Mouse (Mus musculus) hindbrain, embryonic 15.5 days (tissue): ENCODE measurements around the gene Ddi1. TPM values are rescaled to one million over a fixed set of nuclear protein-coding genes. Genes with fewer than 3 reads are reported as not detected.

Experiments used
- ATAC-seq: fragments of 200-750 bp; cut with Nextera tagmentation; 2 replicates; pipeline ENCODE4 v1.8.0; 2017; ENCODE audit warnings: low read depth, moderate number of reproducible peaks, moderate TSS enrichment; ENCODE audit not compliant: low FRiP score
- H3K27ac ChIP-seq: fragments of 300-500 bp; sonication (generic); replicated peaks from 2 replicates; pipeline ENCODE4 v1.5.1; 2015; ENCODE audit warnings: mild to moderate bottlenecking, inconsistent platforms
- H3K27me3 ChIP-seq: fragments of 300-500 bp; sonication (generic); 2 replicates; pipeline ENCODE4 v1.6.1; 2015; ENCODE audit warnings: control low read depth, inconsistent platforms
- H3K36me3 ChIP-seq: fragments of 300-500 bp; sonication (generic); 2 replicates; pipeline ENCODE4 v1.6.1; 2015; ENCODE audit warnings: control low read depth, inconsistent platforms
- H3K4me1 ChIP-seq: fragments of 300-500 bp; sonication (generic); replicated peaks from 2 replicates; pipeline ENCODE4 v1.6.1; 2015; ENCODE audit warnings: control low read depth, inconsistent platforms
- H3K4me2 ChIP-seq: fragments of 300-500 bp; sonication (generic); 2 replicates; pipeline ENCODE4 v1.6.1; 2015; ENCODE audit warnings: moderate library complexity, mild to moderate bottlenecking, inconsistent platforms
- H3K4me3 ChIP-seq: fragments of 300-500 bp; sonication (generic); 2 replicates; pipeline ENCODE4 v1.5.1; 2015; ENCODE audit warnings: mild to moderate bottlenecking, inconsistent platforms
- H3K9ac ChIP-seq: fragments of 300-500 bp; sonication (generic); 2 replicates; pipeline ENCODE4 v1.6.1; 2015; ENCODE audit warnings: inconsistent platforms
- H3K9me3 ChIP-seq: fragments of 300-500 bp; sonication (generic); 2 replicates; pipeline ENCODE4 v1.6.1; 2016; ENCODE audit warnings: control low read depth, inconsistent platforms
- WGBS: fragments of 180-500 bp; shearing (Covaris S2); methylation state at CpG from one replicate; pipeline ENCODE4 v1.1.7; 2015; 5-methylcytosine and 5-hydroxymethylcytosine counted together
- polyA plus RNA-seq: library from polyadenylated mRNA; unstranded; fragments of >200 nt; fragmentation: Nextera tagmentation; extraction: Ambion mirVana; gene quantifications from 2 replicates; pipeline ENCODE4 v1.2.1, GENCODE M21; 2015

Gene Ddi1
- polyA plus RNA-seq = 0.03 and 0.08 TPM in 2 replicates

- H3K27me3 ChIP-seq = no peaks in the 10 kb centered on the region
- no peak within 1 kb of the TSS for H3K4me2 ChIP-seq
- 85% methylated on average over 1 of the region's 1 CpGs for WGBS
- H3K36me3 ChIP-seq = no peaks in the 10 kb centered on the region
- H3K4me1 ChIP-seq = no peaks in the 10 kb centered on the region
- ATAC-seq = no peak
- H3K9ac ChIP-seq = no peak within 1 kb of the TSS
- H3K27ac ChIP-seq = no peak within 1 kb of the TSS
- H3K4me3 ChIP-seq = no peak within 1 kb of the TSS
- H3K9me3 ChIP-seq = no peaks in the 10 kb centered on the region
These were observed at the start of gene Ddi1 for GRCm38 (mm10) chr9:6269796-6270280. Gene Ddi1 (minus strand): TSS chr9:6269846.

- no peak overlapping the region for H3K4me3 ChIP-seq
- no peaks in the 10 kb centered on the region for H3K4me1 ChIP-seq
- ATAC-seq = no peak
- H3K27me3 ChIP-seq = no peaks in the 10 kb centered on the region
- H3K9ac ChIP-seq = no peak overlapping the region
- H3K36me3 ChIP-seq = no peaks in the 10 kb centered on the region
- 88% methylated on average over 1 of the region's 1 CpGs for WGBS
- H3K27ac ChIP-seq = no peak overlapping the region
- no peaks in the 10 kb centered on the region for H3K9me3 ChIP-seq
- no peak overlapping the region for H3K4me2 ChIP-seq
These were observed 47.5 kb upstream of the Ddi1 start for GRCm38 (mm10) chr9:6317114-6317513.

DNA sequence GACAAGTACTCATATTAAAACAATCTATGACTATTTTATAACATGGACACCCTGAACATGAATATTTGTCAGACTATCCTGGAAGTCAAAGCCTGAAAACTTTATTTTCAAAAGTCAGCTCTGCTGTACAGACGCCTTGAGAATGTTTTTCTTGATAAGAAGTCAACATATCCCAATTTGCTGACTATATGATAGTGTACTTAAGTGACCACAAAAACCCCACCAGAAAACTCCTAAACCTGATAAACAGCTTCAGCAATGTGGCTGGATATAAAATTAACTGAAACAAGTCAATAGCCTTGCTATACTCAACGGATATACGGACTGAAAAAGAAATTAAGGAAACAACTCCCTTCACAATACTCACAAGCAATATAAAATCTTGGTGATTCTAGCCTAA lies 36.2 kb upstream of the Ddi1 start:
- Histone ChIP-seq H3K27ac (no peak overlapping the region), H3K4me1 (no peaks in the 10 kb centered on the region), H3K4me2 (no peak overlapping the region), H3K9me3 (no peaks in the 10 kb centered on the region), H3K27me3 (no peaks in the 10 kb centered on the region), H3K36me3 (no peaks in the 10 kb centered on the region), H3K9ac (no peak overlapping the region), H3K4me3 (no peak overlapping the region)
- no peak for ATAC-seq
- WGBS = 96% methylated on average over 3 of the region's 3 CpGs

- Histone ChIP-seq H3K4me2 (no peak overlapping the region), H3K4me3 (no peak overlapping the region), H3K9ac (no peak overlapping the region), H3K4me1 (no peaks in the 10 kb centered on the region), H3K36me3 (no peaks in the 10 kb centered on the region), H3K27ac (no peak overlapping the region), H3K27me3 (no peaks in the 10 kb centered on the region), H3K9me3 (no peaks in the 10 kb centered on the region)
- WGBS = 89% methylated on average over 3 of the region's 3 CpGs
- no peak for ATAC-seq
These were observed 34.9 kb upstream of the Ddi1 start for GRCm38 (mm10) chr9:6304590-6304989.

DNA sequence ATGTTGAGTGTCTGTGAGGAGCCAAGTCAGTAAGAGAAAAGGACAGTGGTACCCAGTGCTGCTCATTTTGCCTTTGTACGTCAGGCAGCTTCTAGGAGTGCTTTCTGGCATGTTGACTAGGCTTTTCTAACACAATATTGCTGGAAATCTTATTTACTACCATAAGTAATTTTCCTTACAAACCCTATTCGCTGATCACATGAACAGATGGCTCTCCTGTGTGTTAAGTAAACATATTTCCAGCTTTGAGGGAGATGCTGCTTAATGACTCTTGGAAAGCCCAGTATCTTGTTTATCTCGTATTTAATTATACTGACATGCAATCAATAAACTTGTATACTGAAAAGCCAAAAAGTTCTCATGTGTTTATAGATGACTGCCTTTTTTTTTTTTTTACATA lies 32.4 kb upstream of the Ddi1 start:
- no peak overlapping the region for H3K27ac ChIP-seq
- no peaks in the 10 kb centered on the region for H3K9me3 ChIP-seq
- no peak overlapping the region for H3K4me2 ChIP-seq
- no peak for ATAC-seq
- no peak overlapping the region for H3K4me3 ChIP-seq
- H3K36me3 ChIP-seq = no peaks in the 10 kb centered on the region
- H3K27me3 ChIP-seq = no peaks in the 10 kb centered on the region
- no peaks in the 10 kb centered on the region for H3K4me1 ChIP-seq
- 75% methylated on average over 3 of the region's 3 CpGs for WGBS
- H3K9ac ChIP-seq = no peak overlapping the region

GRCm38 (mm10) chr9:6298547-6298946 lies 28.9 kb upstream of the Ddi1 start:
- Histone ChIP-seq H3K4me2 (no peak overlapping the region), H3K36me3 (no peaks in the 10 kb centered on the region), H3K4me3 (no peak overlapping the region), H3K27me3 (no peaks in the 10 kb centered on the region), H3K9ac (no peak overlapping the region), H3K27ac (no peak overlapping the region), H3K4me1 (no peaks in the 10 kb centered on the region), H3K9me3 (no peaks in the 10 kb centered on the region)
- whole genome bisulfite sequencing = 78% methylated on average over 2 of the region's 2 CpGs
- ATAC-seq = no peak

GRCm38 (mm10) chr9:6289211-6289696 lies 19.6 kb upstream of the Ddi1 start:
- 6% methylated on average over 2 of the region's 2 CpGs for WGBS
- 0 out of 2 replicates have a peak, but pooled peaks have one; percentile 59 for ATAC-seq
- no peak overlapping the region for H3K9ac ChIP-seq
- H3K4me3 ChIP-seq = no peak overlapping the region
- no peak overlapping the region for H3K27ac ChIP-seq
- no peak overlapping the region for H3K4me2 ChIP-seq
- no peaks in the 10 kb centered on the region for H3K27me3 ChIP-seq
- no peaks in the 10 kb centered on the region for H3K9me3 ChIP-seq
- H3K4me1 ChIP-seq = no peaks in the 10 kb centered on the region
- H3K36me3 ChIP-seq = no peaks in the 10 kb centered on the region

DNA sequence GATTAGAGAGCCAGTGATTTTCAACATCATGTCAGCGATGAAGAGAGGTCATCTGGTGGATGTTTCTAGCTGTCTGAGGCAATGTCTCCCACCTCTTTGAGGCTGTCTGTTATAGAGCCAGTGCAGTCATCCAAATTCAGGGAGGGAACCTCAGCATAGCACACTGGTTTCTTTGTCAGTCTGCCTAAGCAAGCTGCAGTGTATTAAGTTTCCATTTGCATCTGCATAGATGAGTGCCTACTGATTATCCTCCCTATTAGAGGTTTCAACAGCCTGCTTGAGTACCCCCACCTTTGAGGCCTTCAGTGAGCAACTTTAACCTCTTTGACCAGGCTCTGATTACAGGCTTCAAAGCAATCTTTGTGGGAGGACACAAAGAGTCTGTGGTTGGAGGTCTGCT lies 17.1 kb upstream of the Ddi1 start:
- WGBS = 54% methylated on average over 1 of the region's 1 CpGs

GRCm38 (mm10) chr9:6277526-6277925 lies 7.9 kb upstream of the Ddi1 start:
- no peak overlapping the region for H3K4me3 ChIP-seq
- no peak overlapping the region for H3K27ac ChIP-seq
- H3K27me3 ChIP-seq = no peaks in the 10 kb centered on the region
- H3K9me3 ChIP-seq = no peaks in the 10 kb centered on the region
- no peaks in the 10 kb centered on the region for H3K4me1 ChIP-seq
- no peak overlapping the region for H3K4me2 ChIP-seq
- H3K36me3 ChIP-seq = no peaks in the 10 kb centered on the region
- H3K9ac ChIP-seq = no peak overlapping the region
- ATAC-seq = no peak

More for the DNA sequence above, 17.1 kb upstream of the Ddi1 start:
- Histone ChIP-seq H3K9ac (no peak overlapping the region), H3K4me3 (no peak overlapping the region), H3K27me3 (no peaks in the 10 kb centered on the region), H3K4me2 (no peak overlapping the region), H3K36me3 (no peaks in the 10 kb centered on the region), H3K4me1 (no peaks in the 10 kb centered on the region), H3K9me3 (no peaks in the 10 kb centered on the region), H3K27ac (no peak overlapping the region)
- no peak for ATAC-seq

DNA sequence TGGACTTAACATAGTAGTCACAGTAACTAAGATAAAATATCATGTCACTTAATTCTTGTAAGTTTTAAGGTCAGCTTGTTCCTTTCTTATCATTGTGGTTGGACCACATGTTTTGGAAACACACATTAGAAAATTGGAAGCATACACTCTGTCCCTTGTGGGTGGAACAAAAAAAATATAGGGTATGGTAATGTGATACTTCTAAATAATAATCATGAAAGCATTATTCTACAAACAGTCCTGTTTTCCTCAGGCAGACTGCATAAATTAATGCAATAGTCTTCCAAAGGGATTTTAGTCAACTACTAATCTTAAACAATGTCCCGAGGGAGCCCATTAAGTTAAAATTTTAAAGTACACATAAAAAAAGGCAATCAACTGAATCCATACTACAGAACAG lies 6.7 kb upstream of the Ddi1 start:
- no peak overlapping the region for H3K4me3 ChIP-seq
- 89% methylated on average over 1 of the region's 1 CpGs for WGBS
- no peak overlapping the region for H3K27ac ChIP-seq
- no peaks in the 10 kb centered on the region for H3K4me1 ChIP-seq
- H3K27me3 ChIP-seq = no peaks in the 10 kb centered on the region
- ATAC-seq = no peak
- H3K9me3 ChIP-seq = no peaks in the 10 kb centered on the region
- no peaks in the 10 kb centered on the region for H3K36me3 ChIP-seq
- H3K4me2 ChIP-seq = no peak overlapping the region
- H3K9ac ChIP-seq = no peak overlapping the region

GRCm38 (mm10) chr9:6264820-6265219 lies 4.8 kb downstream of the Ddi1 start:
- H3K36me3 ChIP-seq = no peaks in the 10 kb centered on the region
- no peak overlapping the region for H3K4me3 ChIP-seq
- no peak overlapping the region for H3K9ac ChIP-seq
- no peak overlapping the region for H3K4me2 ChIP-seq
- no peaks in the 10 kb centered on the region for H3K4me1 ChIP-seq
- H3K9me3 ChIP-seq = no peaks in the 10 kb centered on the region
- no peaks in the 10 kb centered on the region for H3K27me3 ChIP-seq
- ATAC-seq = no peak
- H3K27ac ChIP-seq = no peak overlapping the region
- WGBS = 93% methylated on average over 2 of the region's 2 CpGs

GRCm38 (mm10) chr9:6257072-6257471 lies 12.6 kb downstream of the Ddi1 start:
- no peaks in the 10 kb centered on the region for H3K27me3 ChIP-seq
- H3K36me3 ChIP-seq = no peaks in the 10 kb centered on the region
- no peak overlapping the region for H3K27ac ChIP-seq
- ATAC-seq = no peak
- no peaks in the 10 kb centered on the region for H3K4me1 ChIP-seq
- H3K9ac ChIP-seq = no peak overlapping the region
- no peak overlapping the region for H3K4me2 ChIP-seq
- no peaks in the 10 kb centered on the region for H3K9me3 ChIP-seq
- H3K4me3 ChIP-seq = no peak overlapping the region

DNA sequence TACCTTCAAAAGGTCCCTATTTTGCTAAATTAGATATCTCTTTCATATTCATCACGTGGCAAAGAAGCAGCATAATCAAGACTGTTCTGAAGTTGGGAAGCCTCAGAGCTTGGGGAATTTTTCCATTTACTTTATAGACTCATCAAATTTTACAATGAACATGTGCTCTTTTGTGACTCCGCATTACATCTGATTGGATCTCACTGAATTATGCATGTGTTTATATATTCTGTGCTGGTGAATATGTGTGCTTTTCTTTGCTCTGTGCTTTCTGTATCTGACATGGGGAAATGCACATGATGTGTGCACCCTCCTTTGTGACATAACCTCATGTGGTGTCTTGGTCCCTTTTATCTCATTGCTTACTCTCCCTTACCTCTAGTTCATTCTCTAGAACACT lies 17.7 kb downstream of the Ddi1 start:
- H3K27me3 ChIP-seq = no peaks in the 10 kb centered on the region
- H3K9ac ChIP-seq = no peak overlapping the region
- H3K4me3 ChIP-seq = no peak overlapping the region
- peaks cover 3% of the 10 kb centered on the region; the same call in 1 of the 2 replicates for H3K4me1 ChIP-seq
- 78% methylated on average over 2 of the region's 2 CpGs for WGBS
- H3K36me3 ChIP-seq = no peaks in the 10 kb centered on the region
- no peak for ATAC-seq
- H3K27ac ChIP-seq = no peak overlapping the region
- H3K4me2 ChIP-seq = no peak overlapping the region
- H3K9me3 ChIP-seq = no peaks in the 10 kb centered on the region
